In genomic region chr12:98481460-98481859, GRCm38 (mm10) we compare ENCODE assay signal across 13 mouse cellular contexts.
A peak's percentile ranks its signal among the peaks of the same experiment; 100 is the strongest.
DNase-seq lines count a peak whose midpoint lies in the region; ATAC-seq and TF ChIP-seq lines count a peak whose summit lies in the region.
"Had no signal": no experiment of that assay in that cellular context is flagged by ENCODE, and none has a peak within 500 bp of the region (broad histone marks: within the 10 kb centered on the region; RNA-seq: fewer than 3 reads in every experiment).

No protein-coding gene starts in this region.

- H3K4me2 ChIP-seq in neural tube, embryonic 14.5 days (ENCODE audit: low read depth, low read length), result no peak overlapping the region
- no peak overlapping the region for H3K4me2 ChIP-seq in neural tube, embryonic 15.5 days
- no peak overlapping the region for H3K4me2 ChIP-seq in forebrain, embryonic 16.5 days (ENCODE audit: low read length)
- no peak overlapping the region for H3K4me2 ChIP-seq in midbrain, embryonic 14.5 days (ENCODE audit: low read length)
- H3K4me2 ChIP-seq: heart, embryonic 13.5 days; intestine, embryonic 15.5 days; liver, embryonic 15.5 days had no signal

- H3K36me3 ChIP-seq in neural tube, embryonic 14.5 days (ENCODE audit: control insufficient read depth, insufficient read depth, low read length), result no peaks in the 10 kb centered on the region
- no peaks in the 10 kb centered on the region; the same call in 1 of the 2 replicates for H3K36me3 ChIP-seq in neural tube, embryonic 15.5 days
- H3K36me3 ChIP-seq in forebrain, embryonic 16.5 days (ENCODE audit: control insufficient read depth, insufficient read depth), result no peaks in the 10 kb centered on the region
- no peaks in the 10 kb centered on the region for H3K36me3 ChIP-seq in midbrain, embryonic 14.5 days (ENCODE audit: control insufficient read depth, insufficient read depth, low read length)
- H3K36me3 ChIP-seq in limb, embryonic 10.5 days, result no peaks in the 10 kb centered on the region
- H3K36me3 ChIP-seq: heart, embryonic 13.5 days; intestine, embryonic 15.5 days; liver, embryonic 15.5 days had no signal

- no peak for TF ChIP-seq POLR2A in cerebellum, adult 2 months (IDR thresholded peaks at IDR 0.05; ENCODE audit: borderline replicate concordance, insufficient read depth, low read length)

- no peak overlapping the region for H3K27ac ChIP-seq in neural tube, embryonic 14.5 days (ENCODE audit: low read depth, low read length)
- H3K27ac ChIP-seq in neural tube, embryonic 15.5 days (replicated peaks), result no peak overlapping the region
- peak overlapping the region; percentile 8 for H3K27ac ChIP-seq in cerebellum, adult 2 months (ENCODE audit: insufficient read depth, low read length)
- peak overlapping the region; percentile 5; the same call in 1 of the 2 replicates for H3K27ac ChIP-seq in forebrain, embryonic 16.5 days (ENCODE audit: low read length)
- peak overlapping the region; percentile 50 for H3K27ac ChIP-seq in midbrain, embryonic 14.5 days (replicated peaks; ENCODE audit: low read depth, low read length)
- H3K27ac ChIP-seq in limb, embryonic 10.5 days, result no peak overlapping the region
- H3K27ac ChIP-seq: heart, embryonic 13.5 days; intestine, embryonic 15.5 days; liver, embryonic 15.5 days; macrophage had no signal

- H3K9ac ChIP-seq in neural tube, embryonic 14.5 days (replicated peaks; ENCODE audit: low read depth, low read length), result no peak overlapping the region
- H3K9ac ChIP-seq in neural tube, embryonic 15.5 days (replicated peaks), result no peak overlapping the region
- no peak overlapping the region for H3K9ac ChIP-seq in forebrain, embryonic 16.5 days (replicated peaks; ENCODE audit: low read depth, low read length)
- H3K9ac ChIP-seq in midbrain, embryonic 14.5 days (replicated peaks; ENCODE audit: low read length), result no peak overlapping the region
- H3K9ac ChIP-seq: heart, embryonic 13.5 days; intestine, embryonic 15.5 days; liver, embryonic 15.5 days had no signal

- peaks cover 12% of the 10 kb centered on the region; the same call in 1 of the 2 replicates for H3K4me1 ChIP-seq in neural tube, embryonic 14.5 days (ENCODE audit: control insufficient read depth, insufficient read depth, low read length)
- H3K4me1 ChIP-seq in neural tube, embryonic 15.5 days, result peaks cover 30% of the 10 kb centered on the region
- peaks cover 34% of the 10 kb centered on the region; the same call in 1 of the 2 replicates for H3K4me1 ChIP-seq in cerebellum, adult 2 months (ENCODE audit: control insufficient read depth, insufficient read depth, low read length)
- peaks cover 23% of the 10 kb centered on the region for H3K4me1 ChIP-seq in forebrain, embryonic 16.5 days (replicated peaks; ENCODE audit: control insufficient read depth, insufficient read depth, low read length)
- H3K4me1 ChIP-seq in midbrain, embryonic 14.5 days (ENCODE audit: control insufficient read depth, insufficient read depth, low read length), result peaks cover 39% of the 10 kb centered on the region
- no peaks in the 10 kb centered on the region for H3K4me1 ChIP-seq in limb, embryonic 10.5 days
- H3K4me1 ChIP-seq: heart, embryonic 13.5 days; intestine, embryonic 15.5 days; liver, embryonic 15.5 days had no signal

- H3K9me3 ChIP-seq in neural tube, embryonic 14.5 days (ENCODE audit: control insufficient read depth, low read length), result no peaks in the 10 kb centered on the region
- no peaks in the 10 kb centered on the region for H3K9me3 ChIP-seq in neural tube, embryonic 15.5 days (replicated peaks)
- H3K9me3 ChIP-seq in forebrain, embryonic 16.5 days (ENCODE audit: control insufficient read depth, low read length), result no peaks in the 10 kb centered on the region
- no peaks in the 10 kb centered on the region for H3K9me3 ChIP-seq in midbrain, embryonic 14.5 days (ENCODE audit: control insufficient read depth, low read length)
- no peaks in the 10 kb centered on the region for H3K9me3 ChIP-seq in limb, embryonic 10.5 days (replicated peaks)
- H3K9me3 ChIP-seq: heart, embryonic 13.5 days; intestine, embryonic 15.5 days; liver, embryonic 15.5 days had no signal

- H3K27me3 ChIP-seq in neural tube, embryonic 14.5 days (ENCODE audit: control insufficient read depth, insufficient read depth, low read length), result no peaks in the 10 kb centered on the region
- no peaks in the 10 kb centered on the region for H3K27me3 ChIP-seq in neural tube, embryonic 15.5 days (replicated peaks)
- no peaks in the 10 kb centered on the region for H3K27me3 ChIP-seq in cerebellum, adult 2 months (ENCODE audit: control insufficient read depth, insufficient read depth, low read length)
- H3K27me3 ChIP-seq in forebrain, embryonic 16.5 days (replicated peaks; ENCODE audit: control insufficient read depth, insufficient read depth, low read length), result no peaks in the 10 kb centered on the region
- H3K27me3 ChIP-seq in midbrain, embryonic 14.5 days (ENCODE audit: control insufficient read depth, insufficient read depth, low read length), result no peaks in the 10 kb centered on the region
- no peaks in the 10 kb centered on the region for H3K27me3 ChIP-seq in limb, embryonic 10.5 days (ENCODE audit: low read depth, poor library complexity, severe bottlenecking)
- H3K27me3 ChIP-seq: heart, embryonic 13.5 days; intestine, embryonic 15.5 days; liver, embryonic 15.5 days had no signal

- 0 out of 2 replicates have a peak, but pooled peaks have one; percentile 34 for ATAC-seq in neural tube, embryonic 14.5 days (ENCODE audit: low read depth)
- no peak for ATAC-seq in neural tube, embryonic 15.5 days (ENCODE audit: low FRiP score)
- ATAC-seq in forebrain, embryonic 16.5 days, result peak; percentile 62
- peak; percentile 66 for ATAC-seq in midbrain, embryonic 14.5 days (ENCODE audit: low FRiP score, low TSS enrichment)
- ATAC-seq: intestine, embryonic 15.5 days had no signal

- 76% methylated on average over 2 of the region's 2 CpGs for WGBS in neural tube, embryonic 14.5 days
- 61% methylated on average over 2 of the region's 2 CpGs for WGBS in neural tube, embryonic 15.5 days
- 12% methylated on average over 2 of the region's 2 CpGs for WGBS in cerebellum, adult 2 months
- 35% methylated on average over 2 of the region's 2 CpGs for WGBS in forebrain, embryonic 16.5 days
- WGBS in midbrain, embryonic 14.5 days, result 34% methylated on average over 2 of the region's 2 CpGs
- 87% methylated on average over 2 of the region's 2 CpGs for WGBS in limb, embryonic 10.5 days

- no peak overlapping the region for H3K4me3 ChIP-seq in neural tube, embryonic 14.5 days (ENCODE audit: low read depth, low read length)
- H3K4me3 ChIP-seq in neural tube, embryonic 15.5 days (replicated peaks), result no peak overlapping the region
- no peak overlapping the region for H3K4me3 ChIP-seq in cerebellum, adult 2 months (replicated peaks; ENCODE audit: insufficient read depth, low read depth, low read length)
- no peak overlapping the region for H3K4me3 ChIP-seq in forebrain, embryonic 16.5 days (replicated peaks; ENCODE audit: low read length)
- no peak overlapping the region for H3K4me3 ChIP-seq in midbrain, embryonic 14.5 days (replicated peaks; ENCODE audit: low read depth, low read length)
- H3K4me3 ChIP-seq in limb, embryonic 10.5 days, result no peak overlapping the region
- H3K4me3 ChIP-seq: heart, embryonic 13.5 days; intestine, embryonic 15.5 days; liver, embryonic 15.5 days had no signal

- peak; percentile 59 to 80 for DNase-seq in cerebellum, adult 2 months
- DNase-seq in midbrain, embryonic 14.5 days, result peak; percentile 76
- DNase-seq in limb, embryonic 10.5 days (ENCODE audit: low spot score), result no peak
- DNase-seq in heart, postnatal 4 days, result no peak
- no peak for DNase-seq in thymus, postnatal 36 days
- DNase-seq: adrenal gland, adult 2 months had no signal

- no peak for TF ChIP-seq CTCF in cerebellum, adult 2 months (IDR thresholded peaks at IDR 0.05; ENCODE audit: borderline replicate concordance, insufficient read depth, low read depth, low read length)

Comparison
In these comparisons a context has a peak if more than half of its experiments do, and no peak if none do; other contexts are left out.
1. H3K27ac ChIP-seq: peak in cerebellum, adult 2 months (single experiment), forebrain, embryonic 16.5 days (single experiment) and midbrain, embryonic 14.5 days (single experiment); none in neural tube, embryonic 14.5 days (single experiment), neural tube, embryonic 15.5 days (single experiment) and limb, embryonic 10.5 days (single experiment).
2. DNase-seq: peak in cerebellum, adult 2 months (2 of 2) and midbrain, embryonic 14.5 days (single experiment); none in limb, embryonic 10.5 days (single experiment), heart, postnatal 4 days (single experiment) and thymus, postnatal 36 days (0 of 2).